Mouse (Mus musculus) lung, embryonic 15.5 days (tissue): Measurements from ENCODE around the gene Tmco1. TPM values are rescaled to one million over a fixed set of nuclear protein-coding genes. Genes with fewer than 3 reads are reported as not detected.

Experiments
- ATAC-seq: fragments of 200-750 bp; cut with Nextera tagmentation; 2 replicates; pipeline ENCODE4 v1.8.0; 2017; ENCODE audit warnings: moderate number of reproducible peaks, borderline replicate concordance; ENCODE audit not compliant: low FRiP score, low TSS enrichment; ENCODE audit errors: extremely low read depth
- H3K27ac ChIP-seq: fragments of 300-500 bp; sonication (generic); 2 replicates; pipeline ENCODE4 v1.5.1; 2015; ENCODE audit warnings: moderate library complexity, mild to moderate bottlenecking, inconsistent platforms
- H3K27me3 ChIP-seq: fragments of 300-500 bp; sonication (generic); 2 replicates; pipeline ENCODE4 v1.6.1; 2015; ENCODE audit warnings: inconsistent platforms
- H3K36me3 ChIP-seq: fragments of 300-500 bp; sonication (generic); 2 replicates; pipeline ENCODE4 v1.6.1; 2015; ENCODE audit warnings: inconsistent platforms
- H3K4me1 ChIP-seq: fragments of 300-500 bp; sonication (generic); 2 replicates; pipeline ENCODE4 v1.6.1; 2015; ENCODE audit warnings: inconsistent platforms
- H3K4me2 ChIP-seq: fragments of 300-500 bp; sonication (generic); 2 replicates; pipeline ENCODE4 v1.6.1; 2015; ENCODE audit warnings: inconsistent platforms, mild to moderate bottlenecking, moderate library complexity
- H3K4me3 ChIP-seq: fragments of 300-500 bp; sonication (generic); 2 replicates; pipeline ENCODE4 v1.5.1; 2015; ENCODE audit warnings: mild to moderate bottlenecking, inconsistent platforms
- H3K9ac ChIP-seq: fragments of 300-500 bp; sonication (generic); 2 replicates; pipeline ENCODE4 v1.6.1; 2015; ENCODE audit warnings: inconsistent platforms
- H3K9me3 ChIP-seq: fragments of 300-500 bp; sonication (generic); 2 replicates; pipeline ENCODE4 v1.6.1; 2016; ENCODE audit warnings: inconsistent platforms
- WGBS: fragments of 180-500 bp; shearing (Covaris S2); methylation state at CpG from one replicate; pipeline ENCODE4 v1.1.7; 2015; 5-methylcytosine and 5-hydroxymethylcytosine counted together
- polyA plus RNA-seq: library from polyadenylated mRNA; unstranded; fragments of >200 nt; fragmentation: Nextera tagmentation; extraction: Ambion mirVana; gene quantifications from 2 replicates; pipeline ENCODE4 v1.2.1, GENCODE M21; 2015

Tmco1 gene
- polyA plus RNA-seq, 1 experiment from 2014 or later: 101 TPM

DNA sequence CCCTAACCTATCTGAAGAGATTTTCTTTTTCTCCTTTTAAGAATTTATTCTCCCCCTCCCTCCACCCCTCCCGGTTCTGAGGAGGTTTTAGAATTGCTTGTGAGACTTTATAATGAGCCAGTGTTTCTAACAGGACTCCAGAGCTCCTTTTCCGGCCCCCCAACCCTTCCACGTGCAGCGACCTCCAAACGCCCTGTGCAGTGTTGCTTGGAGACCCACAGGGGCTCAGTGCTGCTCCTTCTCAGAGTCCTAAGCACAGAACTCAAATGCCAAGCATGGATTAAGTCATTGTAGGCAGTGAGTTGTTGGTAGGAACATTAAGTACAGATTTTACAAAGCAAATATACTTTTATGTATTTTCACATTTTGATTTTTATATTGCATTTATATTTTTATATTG is 55.1 kb downstream of the Tmco1 start:
- Histone ChIP-seq H3K27ac (no peak overlapping the region), H3K9me3 (no peaks in the 10 kb centered on the region), H3K4me3 (no peak overlapping the region), H3K36me3 (peaks cover 11% of the 10 kb centered on the region; the same call in 1 of the 2 replicates), H3K27me3 (no peaks in the 10 kb centered on the region), H3K4me1 (no peaks in the 10 kb centered on the region), H3K9ac (no peak overlapping the region), H3K4me2 (no peak overlapping the region)
- no peak for ATAC-seq
- 69% methylated on average over 5 of the region's 5 CpGs for WGBS

DNA sequence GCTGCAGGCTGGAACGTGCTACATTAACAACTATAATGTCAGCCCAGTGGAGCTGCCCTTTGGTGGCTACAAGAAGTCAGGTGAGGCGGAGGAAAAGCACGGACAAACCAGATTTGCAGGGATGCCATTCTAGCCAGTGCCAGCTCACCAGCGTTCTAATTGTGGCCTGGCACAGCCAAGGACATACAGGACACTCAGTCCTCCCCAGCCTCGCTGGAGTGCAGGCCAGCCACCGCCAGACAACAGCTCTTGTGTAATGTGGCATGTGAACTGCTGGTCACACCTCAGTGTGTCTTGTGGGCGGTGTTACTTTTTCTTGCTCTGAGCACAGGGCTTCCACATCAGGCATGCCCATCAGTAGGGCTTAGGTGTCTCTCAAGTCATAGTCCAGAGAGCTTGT is 57.6 kb downstream of the Tmco1 start:
- H3K27me3 ChIP-seq: no peaks in the 10 kb centered on the region
- ATAC-seq: no peak
- H3K27ac ChIP-seq: no peak overlapping the region
- no peak overlapping the region for H3K4me2 ChIP-seq
- H3K4me1 ChIP-seq: no peaks in the 10 kb centered on the region
- no peaks in the 10 kb centered on the region for H3K9me3 ChIP-seq
- 86% methylated on average over 7 of the region's 7 CpGs for WGBS
- no peak overlapping the region for H3K4me3 ChIP-seq
- H3K36me3 ChIP-seq: 0 out of 2 replicates have a peak, but pooled peaks cover 10% of the 10 kb centered on the region
- no peak overlapping the region for H3K9ac ChIP-seq

DNA sequence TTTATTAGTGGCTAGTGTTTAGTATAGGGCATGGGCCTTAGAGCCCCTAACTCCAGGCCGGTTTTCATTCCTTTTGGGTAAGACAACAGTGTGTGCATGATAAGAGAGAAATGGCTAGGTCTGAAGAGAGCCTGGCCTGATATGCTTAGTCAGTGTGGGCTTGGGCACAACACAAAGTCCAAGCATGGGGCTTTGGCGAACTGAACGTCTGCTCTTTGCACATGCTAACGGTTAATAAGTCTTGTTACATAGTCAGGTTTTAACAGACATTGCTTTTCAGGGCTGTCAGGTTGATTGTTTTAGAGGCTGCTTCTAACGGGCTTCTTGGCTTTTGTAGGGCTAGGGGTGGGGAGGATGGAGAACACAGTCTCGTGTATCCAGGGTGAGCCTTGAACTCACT is 58.4 kb downstream of the Tmco1 start:
- 84% methylated on average over 6 of the region's 6 CpGs for WGBS
- H3K9me3 ChIP-seq: no peaks in the 10 kb centered on the region
- no peak overlapping the region for H3K4me3 ChIP-seq

DNA sequence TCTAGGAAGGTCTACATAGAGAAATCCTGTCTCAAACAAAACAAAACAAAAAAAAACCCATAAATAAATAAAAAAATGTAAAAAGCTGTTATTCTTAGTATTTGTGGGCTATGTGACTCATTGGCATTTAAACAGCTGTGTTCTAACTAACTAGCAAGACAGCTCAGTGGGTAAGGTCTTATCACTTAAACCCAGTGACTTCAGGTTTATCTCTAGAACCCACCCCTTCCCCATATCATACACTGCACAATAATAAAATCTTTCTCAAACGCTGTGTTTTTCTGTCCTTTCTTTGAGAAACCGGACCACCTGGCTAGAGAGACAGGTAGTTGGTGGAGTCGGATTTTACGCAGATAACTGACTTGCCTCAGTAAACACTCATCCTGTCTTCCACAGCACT is 59.8 kb downstream of the Tmco1 start:
- no peak overlapping the region for H3K27ac ChIP-seq
- WGBS: 93% methylated on average over 4 of the region's 4 CpGs
- ATAC-seq: no peak
- no peaks in the 10 kb centered on the region for H3K9me3 ChIP-seq
- no peaks in the 10 kb centered on the region for H3K4me1 ChIP-seq
- no peak overlapping the region for H3K9ac ChIP-seq
- 0 out of 2 replicates have a peak, but pooled peaks cover 5% of the 10 kb centered on the region for H3K36me3 ChIP-seq
- no peaks in the 10 kb centered on the region for H3K27me3 ChIP-seq
- no peak overlapping the region for H3K4me3 ChIP-seq
- no peak overlapping the region for H3K4me2 ChIP-seq

More for the DNA sequence above, 58.4 kb downstream of the Tmco1 start:
- Histone ChIP-seq H3K27me3 (no peaks in the 10 kb centered on the region), H3K4me1 (no peaks in the 10 kb centered on the region), H3K4me2 (no peak overlapping the region), H3K36me3 (0 out of 2 replicates have a peak, but pooled peaks cover 5% of the 10 kb centered on the region), H3K9ac (no peak overlapping the region), H3K27ac (no peak overlapping the region)
- no peak for ATAC-seq

DNA sequence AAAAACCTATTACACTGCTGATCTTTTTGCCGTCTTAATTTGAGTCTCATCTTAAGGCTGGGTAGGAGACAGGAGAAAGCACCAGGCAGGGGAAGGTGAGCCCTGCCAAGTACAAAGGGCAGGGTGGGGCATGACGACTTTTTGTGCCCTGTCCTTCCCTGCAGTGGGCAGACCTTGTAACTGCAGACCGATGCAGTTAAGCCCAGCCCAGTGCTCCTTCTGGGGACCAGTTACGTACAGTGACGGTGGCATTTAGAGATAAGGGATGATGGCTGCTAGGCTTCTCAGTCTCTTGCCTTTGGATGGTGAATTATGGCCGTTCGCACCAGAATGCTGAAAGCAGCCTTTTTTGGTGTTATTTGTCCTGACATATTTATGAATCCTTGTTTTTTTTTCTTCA is 60.3 kb downstream of the Tmco1 start:
- H3K4me1 ChIP-seq: no peaks in the 10 kb centered on the region
- no peaks in the 10 kb centered on the region for H3K9me3 ChIP-seq
- H3K4me2 ChIP-seq: no peak overlapping the region
- no peaks in the 10 kb centered on the region for H3K27me3 ChIP-seq
- no peak overlapping the region for H3K27ac ChIP-seq
- no peak overlapping the region for H3K9ac ChIP-seq
- 74% methylated on average over 7 of the region's 7 CpGs for WGBS
- H3K4me3 ChIP-seq: no peak overlapping the region
- H3K36me3 ChIP-seq: 0 out of 2 replicates have a peak, but pooled peaks cover 5% of the 10 kb centered on the region
- no peak; the same call in 1 of the 2 replicates for ATAC-seq

DNA sequence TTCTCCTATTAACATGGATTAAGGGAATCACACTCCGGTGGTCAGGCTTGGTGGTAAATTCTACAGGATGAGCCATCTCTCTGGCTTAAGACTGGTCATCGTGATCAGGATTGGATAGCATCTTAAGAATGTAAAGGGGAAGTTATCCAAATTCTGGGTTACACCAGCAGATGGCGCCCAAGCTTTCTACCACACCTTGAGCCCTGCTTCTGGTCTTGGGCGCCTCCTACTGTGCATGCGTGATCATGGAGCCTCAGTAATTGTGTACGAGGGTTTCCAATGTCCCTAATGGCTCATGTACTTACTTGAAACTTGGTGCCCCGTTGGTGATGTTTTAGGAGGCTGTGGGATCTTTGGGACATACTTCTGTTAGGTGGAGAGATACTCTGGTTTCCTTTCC is 61.7 kb downstream of the Tmco1 start:
- no peak overlapping the region for H3K27ac ChIP-seq
- no peak overlapping the region for H3K4me3 ChIP-seq
- no peak overlapping the region for H3K9ac ChIP-seq
- no peaks in the 10 kb centered on the region for H3K27me3 ChIP-seq
- H3K36me3 ChIP-seq: 0 out of 2 replicates have a peak, but pooled peaks cover 5% of the 10 kb centered on the region
- WGBS: 13% methylated on average over 7 of the region's 7 CpGs
- peak; percentile 43 for ATAC-seq
- H3K4me2 ChIP-seq: no peak overlapping the region
- H3K4me1 ChIP-seq: 0 out of 2 replicates have a peak, but pooled peaks cover 3% of the 10 kb centered on the region
- H3K9me3 ChIP-seq: no peaks in the 10 kb centered on the region

DNA sequence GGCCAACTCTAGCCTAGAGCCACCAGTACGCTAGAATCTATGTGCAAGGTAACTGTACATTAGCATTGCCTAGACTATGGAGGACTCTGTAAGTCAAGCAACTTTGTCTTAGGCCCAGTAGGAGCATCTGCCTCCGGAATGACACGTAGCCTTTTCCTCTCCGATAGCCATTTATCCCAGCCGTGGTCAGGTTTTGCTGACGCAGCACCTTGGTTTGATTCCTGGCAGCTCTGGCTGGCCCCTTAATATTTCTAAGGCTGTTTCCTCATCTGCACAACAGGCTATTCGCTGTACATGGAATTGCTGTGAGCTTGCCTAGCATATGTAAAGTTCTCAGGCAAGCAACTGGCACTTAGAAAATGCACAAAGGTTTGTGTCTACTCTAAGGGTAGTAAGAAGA is 64.6 kb downstream of the Tmco1 start:
- no peak overlapping the region for H3K27ac ChIP-seq
- 91% methylated on average over 7 of the region's 7 CpGs for WGBS
- ATAC-seq: no peak
- no peak overlapping the region for H3K4me2 ChIP-seq
- H3K27me3 ChIP-seq: no peaks in the 10 kb centered on the region
- no peaks in the 10 kb centered on the region for H3K36me3 ChIP-seq
- no peak overlapping the region for H3K9ac ChIP-seq
- 0 out of 2 replicates have a peak, but pooled peaks cover 3% of the 10 kb centered on the region for H3K4me1 ChIP-seq
- no peaks in the 10 kb centered on the region for H3K9me3 ChIP-seq
- H3K4me3 ChIP-seq: no peak overlapping the region

DNA sequence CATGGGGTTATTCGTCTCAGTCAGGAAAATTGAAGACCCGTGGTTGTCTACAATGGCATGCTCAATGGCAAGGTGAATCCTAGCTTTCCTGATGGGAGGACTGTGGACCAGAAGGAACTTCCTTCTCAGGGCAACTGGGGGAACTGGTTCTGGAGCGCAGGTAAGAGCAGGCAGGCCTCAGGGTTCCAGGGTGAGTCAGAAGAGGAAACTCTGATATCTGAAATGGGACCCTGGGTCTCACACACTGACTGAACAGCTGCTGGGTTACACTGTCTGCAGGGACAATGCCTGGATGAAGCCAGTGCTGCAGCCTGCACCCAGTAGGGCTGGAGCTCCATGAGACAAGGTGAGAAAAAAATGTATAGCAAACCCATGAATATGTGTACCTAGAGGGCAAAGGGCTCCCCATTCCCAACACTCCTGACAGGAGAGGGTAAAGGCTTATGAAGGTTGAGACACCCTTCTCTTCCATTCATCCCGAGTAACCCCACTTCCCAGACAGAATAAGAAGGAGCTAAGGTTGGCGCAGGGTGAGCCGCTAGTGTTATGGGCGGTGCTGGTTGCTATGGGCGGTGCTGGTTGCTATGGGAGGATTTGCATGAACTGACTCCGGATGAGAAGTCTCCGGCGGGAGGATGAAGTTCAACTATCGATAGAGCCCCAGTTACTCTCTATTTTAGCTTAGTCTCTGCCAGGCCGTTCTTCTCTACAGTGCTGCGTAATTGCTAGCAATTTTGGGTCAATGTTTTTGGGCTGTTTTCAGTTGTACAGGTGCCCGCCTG is 66.0 kb downstream of the Tmco1 start:
- Histone ChIP-seq H3K27me3 (no peaks in the 10 kb centered on the region), H3K4me3 (no peak overlapping the region), H3K9me3 (no peaks in the 10 kb centered on the region), H3K4me2 (no peak overlapping the region), H3K9ac (no peak overlapping the region), H3K27ac (no peak overlapping the region), H3K36me3 (no peaks in the 10 kb centered on the region), H3K4me1 (0 out of 2 replicates have a peak, but pooled peaks cover 3% of the 10 kb centered on the region)
- peak; percentile 55; the same call in 1 of the 2 replicates for ATAC-seq
- WGBS: 22% methylated on average over 15 of the region's 15 CpGs

DNA sequence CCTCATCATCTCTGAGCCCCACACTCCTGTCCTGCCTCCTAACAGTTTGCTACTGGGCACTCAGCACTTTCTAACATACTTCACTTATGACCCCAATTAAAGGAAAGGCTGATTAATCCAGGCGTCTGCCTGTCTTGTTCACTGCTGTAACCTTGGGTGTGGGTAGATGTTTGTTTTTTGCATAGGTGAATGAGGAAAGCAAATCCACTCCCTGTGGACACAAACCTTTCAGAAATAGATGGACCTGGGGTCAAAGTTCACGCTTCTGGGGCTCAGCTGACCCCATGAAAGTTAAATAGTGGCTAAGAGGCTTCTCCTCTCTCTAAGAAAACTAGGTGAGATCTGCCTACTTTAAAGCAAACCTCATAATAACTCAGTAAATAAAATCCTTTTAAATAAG is 66.8 kb downstream of the Tmco1 start:
- Histone ChIP-seq H3K9ac (no peak overlapping the region), H3K4me2 (no peak overlapping the region), H3K9me3 (no peaks in the 10 kb centered on the region), H3K27ac (no peak overlapping the region), H3K4me1 (0 out of 2 replicates have a peak, but pooled peaks cover 3% of the 10 kb centered on the region), H3K36me3 (no peaks in the 10 kb centered on the region), H3K27me3 (no peaks in the 10 kb centered on the region), H3K4me3 (no peak overlapping the region)
- ATAC-seq: no peak
- WGBS: 45% methylated on average over 2 of the region's 2 CpGs

DNA sequence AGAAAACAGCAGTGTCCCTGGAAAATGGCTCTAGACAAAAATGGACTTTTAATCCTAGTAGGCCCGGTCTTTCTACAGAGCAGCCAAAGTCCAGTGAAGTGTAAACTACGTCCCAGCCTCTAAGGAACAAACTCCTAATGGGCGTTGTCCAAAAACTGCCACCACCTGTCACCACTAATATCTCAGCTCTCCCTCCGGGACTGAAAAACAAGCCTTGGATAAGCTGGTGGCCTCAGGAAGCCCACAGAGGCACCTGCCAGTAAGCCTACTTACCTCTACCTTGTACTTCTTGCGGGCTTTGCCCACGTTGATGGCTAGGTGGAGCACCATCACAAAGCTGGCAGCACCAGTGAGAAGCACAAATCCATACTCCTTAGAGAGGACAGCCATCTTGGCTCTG is 69.8 kb downstream of the Tmco1 start:
- ATAC-seq: no peak
- Histone ChIP-seq H3K4me1 (0 out of 2 replicates have a peak, but pooled peaks cover 3% of the 10 kb centered on the region), H3K27ac (no peak overlapping the region), H3K4me3 (no peak overlapping the region), H3K4me2 (no peak overlapping the region), H3K27me3 (no peaks in the 10 kb centered on the region), H3K9me3 (no peaks in the 10 kb centered on the region), H3K36me3 (no peaks in the 10 kb centered on the region), H3K9ac (no peak overlapping the region)
- 74% methylated on average over 6 of the region's 6 CpGs for WGBS

DNA sequence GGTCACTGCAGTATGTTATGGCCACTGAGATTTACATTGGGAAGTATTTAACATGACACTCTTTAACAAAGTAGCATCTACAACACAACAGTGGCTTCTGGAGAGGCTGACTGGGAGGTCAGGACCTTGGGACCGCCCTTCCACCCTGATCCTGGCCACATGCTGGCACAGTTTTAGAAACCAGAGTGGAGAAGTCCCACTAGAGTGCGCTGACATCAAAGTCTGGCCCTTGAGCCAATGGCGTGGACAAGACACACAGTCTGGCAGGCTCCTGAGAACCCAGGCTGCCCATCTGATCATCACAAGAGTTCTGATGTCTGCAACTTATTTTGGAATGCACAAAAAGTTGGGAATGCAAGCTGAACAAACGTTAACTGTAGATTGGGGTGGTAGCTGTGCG is 71.6 kb downstream of the Tmco1 start:
- no peaks in the 10 kb centered on the region for H3K4me1 ChIP-seq
- H3K27me3 ChIP-seq: no peaks in the 10 kb centered on the region
- H3K9ac ChIP-seq: no peak overlapping the region
- H3K36me3 ChIP-seq: no peaks in the 10 kb centered on the region
- no peak for ATAC-seq
- no peak overlapping the region for H3K27ac ChIP-seq
- H3K4me3 ChIP-seq: no peak overlapping the region
- 68% methylated on average over 5 of the region's 5 CpGs for WGBS
- H3K9me3 ChIP-seq: no peaks in the 10 kb centered on the region
- no peak overlapping the region for H3K4me2 ChIP-seq

DNA sequence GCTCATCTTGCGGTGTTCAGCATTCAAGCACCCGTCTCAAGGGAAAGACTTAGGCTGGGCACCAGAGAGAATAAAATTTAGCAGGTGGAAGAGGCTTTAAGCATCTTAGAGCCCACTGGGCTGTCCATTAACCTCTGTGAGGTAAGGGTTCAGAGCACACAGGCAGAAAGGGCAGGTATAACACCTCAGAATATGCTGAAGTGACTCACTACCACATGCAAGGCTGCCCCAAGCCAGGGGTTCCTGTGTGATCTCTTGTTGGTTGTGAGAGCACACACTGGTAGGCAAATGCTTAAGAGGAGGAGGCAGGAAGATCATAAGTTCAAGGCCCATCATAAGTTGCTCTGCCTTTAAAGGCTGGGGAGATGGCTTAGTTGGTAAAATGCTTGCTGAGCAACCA is 72.0 kb downstream of the Tmco1 start:
- 78% methylated on average over 2 of the region's 2 CpGs for WGBS
- Histone ChIP-seq H3K4me1 (no peaks in the 10 kb centered on the region), H3K36me3 (no peaks in the 10 kb centered on the region), H3K27me3 (no peaks in the 10 kb centered on the region), H3K9ac (no peak overlapping the region), H3K4me3 (no peak overlapping the region), H3K9me3 (no peaks in the 10 kb centered on the region), H3K27ac (no peak overlapping the region), H3K4me2 (no peak overlapping the region)
- no peak for ATAC-seq
